Mouse (Mus musculus): ENCODE measurements around the gene Gstp1. TPM values are rescaled to one million over a fixed set of nuclear protein-coding genes. Genes with fewer than 3 reads are reported as not detected.

Gene Gstp1
- polyA plus RNA-seq, 1 experiment: 307 TPM

DNA sequence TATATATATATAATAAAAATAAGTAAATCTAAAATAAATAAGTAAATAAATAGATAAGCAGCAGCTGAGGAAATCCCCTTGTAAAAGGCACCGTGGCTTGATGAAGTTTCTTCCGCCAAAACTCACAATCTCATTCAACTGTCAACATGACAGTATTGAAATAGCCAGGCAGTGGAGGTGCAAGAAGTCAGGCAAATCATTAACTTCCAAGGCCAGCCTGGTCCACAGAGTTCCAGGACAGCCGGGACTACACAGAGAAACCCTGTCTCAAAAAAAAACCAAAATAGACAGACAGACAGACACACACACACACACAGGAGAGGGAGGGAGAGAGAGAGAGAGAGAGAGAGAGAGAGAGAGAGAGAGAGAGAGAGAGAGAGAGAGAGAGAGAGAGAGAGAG, 4.5 kb downstream of the Gstp1 start:
- DNase-seq (ENCODE audit: low read depth): no peak
- TF ChIP-seq POLR2A (IDR thresholded peaks at IDR 0.05; ENCODE audit: borderline replicate concordance, extremely low read depth, insufficient read depth, insufficient read length, poor library complexity, severe bottlenecking): no peak
- TF ChIP-seq CTCF (IDR thresholded peaks at IDR 0.05; ENCODE audit: borderline replicate concordance, extremely low read depth, insufficient read depth, insufficient read length): no peak

DNA sequence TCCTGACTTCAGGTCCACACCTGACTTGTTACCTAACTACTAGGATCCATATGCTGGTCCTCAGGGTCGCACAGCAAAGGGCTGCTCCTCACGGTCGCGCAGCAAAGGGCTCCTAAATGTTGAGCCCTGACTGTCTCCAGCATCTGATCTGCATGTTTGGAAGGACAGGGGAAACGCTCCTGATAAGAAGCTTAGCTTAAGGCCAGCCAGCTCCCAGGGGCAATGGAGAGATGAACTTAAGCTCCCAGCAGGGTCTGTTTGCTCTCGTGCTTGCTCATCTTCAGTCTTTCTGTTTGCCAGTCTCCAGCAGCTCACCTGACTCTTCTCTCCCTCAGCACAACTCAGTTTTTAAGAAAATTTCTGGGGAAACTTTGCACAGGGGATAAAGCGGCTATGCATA, 5.1 kb downstream of the Gstp1 start:
- TF ChIP-seq POLR2A (IDR thresholded peaks at IDR 0.05; ENCODE audit: borderline replicate concordance, extremely low read depth, insufficient read depth, insufficient read length, poor library complexity, severe bottlenecking) (no peak), CTCF (IDR thresholded peaks at IDR 0.05; ENCODE audit: borderline replicate concordance, extremely low read depth, insufficient read depth, insufficient read length) (no peak)
- DNase-seq (ENCODE audit: low read depth): no peak

DNA sequence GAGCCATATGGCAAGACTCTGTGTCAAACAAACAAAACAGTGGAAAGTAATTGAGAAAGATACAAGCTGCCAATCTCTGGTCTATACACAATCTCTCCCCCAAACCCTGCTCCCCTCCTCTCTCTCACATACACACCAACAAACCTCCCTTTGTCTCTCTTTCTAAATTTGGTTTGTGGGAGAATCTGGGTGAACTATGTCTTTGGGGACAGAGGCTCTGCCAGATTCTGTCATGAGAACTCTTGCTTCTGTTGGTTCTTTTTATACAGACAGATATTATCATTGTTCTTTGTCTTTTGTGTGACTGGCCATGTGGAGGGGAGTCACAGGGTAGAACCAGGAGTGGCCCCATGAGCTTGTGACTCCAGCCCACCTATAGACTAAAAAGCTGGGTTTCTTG, 10.2 kb downstream of the Gstp1 start:
- TF ChIP-seq POLR2A (IDR thresholded peaks at IDR 0.05; ENCODE audit: borderline replicate concordance, extremely low read depth, insufficient read depth, insufficient read length, poor library complexity, severe bottlenecking): no peak
- TF ChIP-seq CTCF (IDR thresholded peaks at IDR 0.05; ENCODE audit: borderline replicate concordance, extremely low read depth, insufficient read depth, insufficient read length): no peak
- DNase-seq (ENCODE audit: low read depth): no peak

DNA sequence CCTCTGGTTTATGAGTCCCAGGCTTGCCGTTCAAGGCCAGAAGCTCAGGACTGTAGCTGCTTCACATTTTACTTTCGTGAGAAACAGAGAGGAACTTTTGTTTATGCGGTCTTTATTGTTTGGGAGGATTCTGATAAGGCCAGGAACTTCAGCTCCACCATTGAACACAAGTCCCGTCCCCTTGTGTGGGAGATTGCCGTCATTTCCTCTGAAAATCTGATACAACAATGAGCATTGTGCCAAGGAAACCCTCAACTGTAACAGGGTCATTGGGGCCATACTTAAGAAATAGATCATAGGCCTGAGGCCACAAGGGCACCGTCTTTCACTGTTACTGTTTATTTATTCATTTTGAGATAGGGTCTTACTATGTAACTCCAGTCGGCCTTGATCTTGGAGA, 14.6 kb downstream of the Gstp1 start:
- DNase-seq (ENCODE audit: low read depth): no peak
- TF ChIP-seq CTCF (IDR thresholded peaks at IDR 0.05; ENCODE audit: borderline replicate concordance, extremely low read depth, insufficient read depth, insufficient read length): no peak
- no peak for TF ChIP-seq POLR2A (IDR thresholded peaks at IDR 0.05; ENCODE audit: borderline replicate concordance, extremely low read depth, insufficient read depth, insufficient read length, poor library complexity, severe bottlenecking)

DNA sequence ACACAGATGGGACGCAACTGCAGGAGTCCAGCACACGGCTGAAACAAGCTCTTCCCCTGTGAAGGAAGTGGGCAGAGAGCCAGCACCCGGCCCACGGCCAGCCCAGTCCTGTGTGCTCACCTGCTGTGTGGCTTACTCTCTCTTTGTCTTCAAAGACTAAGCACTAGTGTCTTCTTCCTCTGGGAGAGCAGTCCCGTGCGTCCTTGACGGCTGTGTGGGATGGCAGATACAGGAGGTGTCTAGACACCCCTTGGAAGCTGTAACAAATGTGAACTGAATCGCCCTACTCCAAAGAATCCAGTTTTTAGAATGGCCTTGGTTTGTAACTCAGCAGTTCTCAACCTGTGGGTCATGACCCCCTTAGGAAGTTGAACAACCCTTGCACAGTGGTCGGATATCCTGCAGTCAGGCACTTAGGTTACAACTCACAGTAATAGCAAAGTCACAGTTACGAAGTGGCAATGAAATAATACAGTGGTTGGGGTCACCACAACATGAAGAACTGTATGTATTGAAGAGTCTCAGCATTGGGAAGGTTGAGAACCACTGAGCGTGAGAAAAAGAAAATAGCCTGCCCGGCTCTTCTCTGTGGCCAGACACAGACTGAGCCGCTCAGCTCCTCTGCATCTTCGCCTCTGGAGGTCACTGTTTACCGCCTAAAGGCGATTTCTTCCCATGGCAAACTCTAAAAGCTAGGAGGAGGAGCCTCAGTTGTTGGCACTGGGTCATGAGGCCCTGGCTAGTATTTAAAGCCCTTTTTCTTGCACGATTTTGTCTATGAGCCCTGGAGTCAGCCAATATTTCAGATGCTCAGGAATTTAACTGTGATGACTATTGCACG, 18.8 kb downstream of the Gstp1 start:
- TF ChIP-seq POLR2A (IDR thresholded peaks at IDR 0.05; ENCODE audit: borderline replicate concordance, extremely low read depth, insufficient read depth, insufficient read length, poor library complexity, severe bottlenecking) (no peak), CTCF (IDR thresholded peaks at IDR 0.05; ENCODE audit: borderline replicate concordance, extremely low read depth, insufficient read depth, insufficient read length) (peak; percentile 77)
- peak; percentile 89 for DNase-seq (ENCODE audit: low read depth)

DNA sequence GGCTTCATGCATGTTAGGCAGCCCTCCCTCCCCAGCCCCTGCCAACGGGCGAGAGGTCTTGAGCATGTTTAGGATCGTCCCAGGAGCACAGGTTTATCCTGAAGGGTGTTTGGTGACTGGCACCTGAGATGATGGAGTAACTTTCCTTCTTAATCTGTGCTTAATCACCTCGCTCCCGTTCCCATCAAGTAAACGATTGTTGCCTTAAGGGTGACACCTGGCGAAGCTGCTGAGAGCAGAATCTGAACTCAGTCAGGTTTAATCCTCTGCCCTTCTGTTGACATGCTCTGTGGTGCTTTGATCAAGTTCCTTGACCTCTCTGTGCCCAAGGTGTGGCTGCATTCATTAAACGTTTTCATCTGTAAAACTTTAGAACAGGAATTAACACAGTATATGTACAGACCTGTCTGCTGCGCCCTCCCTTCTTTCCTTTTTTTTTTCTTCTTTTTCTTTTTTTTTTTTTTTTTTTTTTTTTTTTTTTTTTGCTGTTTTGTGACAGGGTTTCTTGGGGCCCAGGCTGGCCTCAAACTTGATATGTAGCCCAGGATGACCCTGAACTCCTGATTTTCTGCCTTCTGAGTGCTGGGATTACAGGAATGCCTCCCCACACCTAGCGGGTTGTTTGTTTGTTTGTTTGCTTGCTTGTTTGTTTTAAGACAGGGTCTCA, 19.7 kb downstream of the Gstp1 start:
- TF ChIP-seq POLR2A (IDR thresholded peaks at IDR 0.05; ENCODE audit: borderline replicate concordance, extremely low read depth, insufficient read depth, insufficient read length, poor library complexity, severe bottlenecking) (no peak), CTCF (IDR thresholded peaks at IDR 0.05; ENCODE audit: borderline replicate concordance, extremely low read depth, insufficient read depth, insufficient read length) (no peak)
- no peak for DNase-seq (ENCODE audit: low read depth)

DNA sequence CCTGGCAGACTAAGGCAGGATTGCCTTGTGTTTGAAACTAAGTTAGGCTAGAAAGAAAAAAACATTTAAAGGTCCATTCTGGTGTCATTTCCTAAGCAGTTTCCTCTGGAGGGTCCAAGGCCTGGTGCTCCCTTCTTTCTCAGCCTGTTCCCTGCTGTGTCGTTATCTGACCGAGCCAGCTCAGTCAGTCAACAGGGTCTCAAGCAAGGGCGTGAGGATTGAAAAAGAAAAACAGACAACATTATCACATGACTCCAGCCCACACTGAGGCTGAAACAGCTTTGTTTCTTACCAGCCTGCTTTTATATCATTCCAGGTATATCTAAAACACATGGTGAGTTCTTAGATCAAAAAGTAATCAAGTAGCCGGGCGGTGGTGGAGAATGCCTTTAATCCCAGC, 22.1 kb downstream of the Gstp1 start:
- DNase-seq (ENCODE audit: low read depth): no peak
- TF ChIP-seq CTCF (IDR thresholded peaks at IDR 0.05; ENCODE audit: borderline replicate concordance, extremely low read depth, insufficient read depth, insufficient read length) (no peak), POLR2A (IDR thresholded peaks at IDR 0.05; ENCODE audit: borderline replicate concordance, extremely low read depth, insufficient read depth, insufficient read length, poor library complexity, severe bottlenecking) (no peak)

DNA sequence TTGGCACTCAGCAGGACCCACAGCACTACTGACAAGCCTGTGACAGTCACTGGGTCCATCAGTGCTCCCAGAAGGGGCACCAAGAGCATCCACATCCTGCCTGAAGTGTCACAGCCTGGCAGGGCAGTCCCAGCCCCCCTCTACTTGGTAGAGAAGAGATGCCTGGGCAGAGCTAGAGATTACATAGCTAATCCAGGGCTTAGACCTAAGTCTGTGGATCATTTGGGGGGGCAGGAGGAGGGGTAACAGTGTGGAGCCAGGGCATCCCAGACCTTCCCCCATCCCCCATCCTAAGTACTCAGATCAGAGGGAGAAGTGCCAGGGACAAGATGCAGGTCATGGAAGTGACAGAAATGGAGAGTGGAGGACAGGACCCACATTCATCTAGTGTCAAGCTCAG, 23.0 kb downstream of the Gstp1 start:
- no peak for DNase-seq (ENCODE audit: low read depth)
- TF ChIP-seq CTCF (IDR thresholded peaks at IDR 0.05; ENCODE audit: borderline replicate concordance, extremely low read depth, insufficient read depth, insufficient read length) (no peak), POLR2A (IDR thresholded peaks at IDR 0.05; ENCODE audit: borderline replicate concordance, extremely low read depth, insufficient read depth, insufficient read length, poor library complexity, severe bottlenecking) (no peak)

DNA sequence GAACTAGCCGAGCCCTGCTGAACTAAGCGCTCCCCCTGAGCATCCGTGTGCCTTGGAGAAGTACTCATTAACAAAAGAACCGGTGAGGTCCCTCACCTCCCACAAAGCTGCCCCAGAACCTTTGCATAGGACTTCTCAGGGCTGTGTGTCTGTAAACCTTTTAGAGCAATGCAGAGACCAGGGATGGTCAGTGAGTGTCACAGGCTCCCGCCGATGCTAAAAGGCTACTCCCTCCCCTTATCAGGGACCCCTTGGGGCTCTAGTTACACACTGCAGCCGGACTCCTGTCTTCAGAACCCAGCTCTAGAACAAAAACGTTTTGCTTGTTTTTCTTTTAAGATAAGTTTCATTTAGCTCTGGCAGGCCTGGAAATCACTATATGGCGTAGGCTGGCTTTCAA, 24.7 kb downstream of the Gstp1 start:
- no peak for DNase-seq (ENCODE audit: low read depth)
- TF ChIP-seq POLR2A (IDR thresholded peaks at IDR 0.05; ENCODE audit: borderline replicate concordance, extremely low read depth, insufficient read depth, insufficient read length, poor library complexity, severe bottlenecking) (no peak), CTCF (IDR thresholded peaks at IDR 0.05; ENCODE audit: borderline replicate concordance, extremely low read depth, insufficient read depth, insufficient read length) (no peak)

DNA sequence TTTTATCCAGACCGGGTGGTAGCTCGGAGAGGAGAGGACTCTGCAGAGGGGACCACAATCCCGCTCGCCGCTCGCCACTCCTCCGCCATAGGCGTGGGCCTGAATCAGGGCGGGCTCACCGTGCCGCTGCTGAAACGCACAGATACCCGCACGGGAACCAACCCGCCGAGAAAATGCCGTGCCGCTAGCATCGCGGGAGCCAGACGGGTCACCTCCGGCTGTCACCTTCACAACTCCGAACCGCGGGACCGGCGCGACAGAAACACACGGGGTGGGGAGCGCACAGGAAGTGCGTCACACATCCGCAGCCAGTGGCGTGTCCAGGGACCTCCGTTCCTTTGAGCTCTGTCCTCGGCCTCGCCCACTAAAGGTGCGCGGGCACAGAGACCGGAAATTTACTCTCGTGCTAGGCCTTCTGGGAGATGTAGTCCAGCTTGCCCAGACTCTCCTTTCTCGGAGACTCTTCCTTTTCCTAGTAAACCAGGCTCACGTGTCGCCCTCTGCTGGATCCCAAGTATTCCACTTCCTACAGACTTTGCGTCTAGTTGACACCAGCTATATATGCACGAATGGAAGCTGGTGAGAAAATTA, 25.3 kb downstream of the Gstp1 start, which contains the start of gene Ndufv1:
TSS of gene Ndufv1 (minus strand) at position 375 of the 591 bp plus-strand sequence.
- TF ChIP-seq CTCF (IDR thresholded peaks at IDR 0.05; ENCODE audit: borderline replicate concordance, extremely low read depth, insufficient read depth, insufficient read length) (peak; percentile 83; the same call in 1 of the 2 replicates), POLR2A (IDR thresholded peaks at IDR 0.05; ENCODE audit: borderline replicate concordance, extremely low read depth, insufficient read depth, insufficient read length, poor library complexity, severe bottlenecking) (peak; percentile 32; the same call in 1 of the 2 replicates)
- peak; percentile 100 for DNase-seq (ENCODE audit: low read depth)

DNA sequence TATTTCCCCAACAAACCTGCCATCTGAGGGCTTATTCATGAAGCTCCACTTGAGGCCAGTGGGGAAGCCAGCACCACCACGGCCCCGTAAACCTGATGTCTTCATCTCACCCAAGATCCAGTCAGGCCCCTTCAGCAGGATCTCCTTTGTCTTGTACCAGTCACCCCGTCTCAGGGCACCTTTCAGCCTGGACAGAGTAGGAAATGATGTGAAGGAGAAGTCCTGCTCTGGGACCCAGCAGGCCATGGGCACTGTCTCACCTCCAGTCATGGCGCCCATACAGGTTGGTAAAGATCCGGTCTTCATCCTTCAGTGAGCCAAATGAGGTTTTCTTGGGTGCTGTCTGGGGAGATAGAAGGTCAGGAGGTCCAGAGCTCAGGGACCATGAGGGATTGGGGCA, 26.7 kb downstream of the Gstp1 start:
- DNase-seq (ENCODE audit: low read depth): no peak
- TF ChIP-seq POLR2A (IDR thresholded peaks at IDR 0.05; ENCODE audit: borderline replicate concordance, extremely low read depth, insufficient read depth, insufficient read length, poor library complexity, severe bottlenecking) (no peak), CTCF (IDR thresholded peaks at IDR 0.05; ENCODE audit: borderline replicate concordance, extremely low read depth, insufficient read depth, insufficient read length) (no peak)
